Mouse (Mus musculus) embryonic fibroblast, embryonic 13.5 days (primary cell): Measurements from ENCODE around the gene Hist1h2an.
"Not testable (repeated sequence)": the region's sequence is repeated elsewhere in the genome, so short reads cannot be mapped to it uniquely, and the experiment has no call there.

ENCODE experiments used
- CTCF ChIP-seq: IDR thresholded peaks from 2 replicates; pipeline ENCODE4 v1.5.1; 2011; ENCODE audit warnings: mild to moderate bottlenecking, control low read depth, low read length, moderate library complexity, borderline replicate concordance; ENCODE audit not compliant: insufficient read depth
- POLR2A ChIP-seq: IDR thresholded peaks from 2 replicates; pipeline ENCODE4 v1.6.1; 2011; ENCODE audit warnings: low read depth, mild to moderate bottlenecking, control low read depth, low read length, moderate library complexity

DNA sequence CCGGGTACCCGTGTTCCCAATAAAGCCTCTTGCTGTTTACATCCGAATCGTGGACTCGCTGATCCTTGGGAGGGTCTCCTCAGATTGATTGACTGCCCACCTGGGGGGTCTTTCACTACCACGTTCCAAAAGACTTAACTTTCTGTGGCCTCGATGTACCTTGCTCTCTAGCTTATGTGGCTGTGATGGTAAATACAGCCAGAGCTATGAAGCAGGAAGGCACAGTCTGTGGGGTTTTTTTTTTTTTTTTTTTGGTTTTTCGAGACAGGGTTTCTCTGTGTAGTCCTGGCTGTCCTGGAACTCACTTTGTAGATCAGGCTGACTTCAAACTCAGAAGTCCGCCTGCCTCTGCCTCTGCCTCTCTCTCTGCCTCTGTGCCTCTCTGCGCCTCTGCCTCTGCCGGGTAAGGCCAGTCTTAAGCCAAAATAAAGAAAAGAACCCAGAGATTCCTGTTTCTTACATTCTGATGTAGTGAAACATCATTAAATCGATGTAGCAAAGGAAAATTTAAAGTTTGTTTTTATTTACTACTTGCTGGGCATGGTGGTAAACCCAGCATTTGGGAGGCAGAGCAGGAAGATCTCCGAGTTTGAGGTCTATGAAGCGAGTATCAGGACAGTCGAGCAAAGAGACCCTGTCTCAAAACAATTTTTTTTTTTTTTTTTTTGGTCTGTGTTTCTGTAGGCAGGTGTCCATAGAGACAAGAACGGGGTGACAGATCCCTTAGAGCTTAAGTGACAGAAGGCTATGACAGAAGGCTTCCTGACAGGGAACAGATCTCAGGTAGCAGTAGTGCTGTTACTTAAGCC lies 33.3 kb upstream of the Hist1h2an start:
- not testable (repeated sequence) for TF ChIP-seq CTCF, POLR2A
